Mouse (Mus musculus): Measurements from ENCODE around the gene Mapk10.

DNA sequence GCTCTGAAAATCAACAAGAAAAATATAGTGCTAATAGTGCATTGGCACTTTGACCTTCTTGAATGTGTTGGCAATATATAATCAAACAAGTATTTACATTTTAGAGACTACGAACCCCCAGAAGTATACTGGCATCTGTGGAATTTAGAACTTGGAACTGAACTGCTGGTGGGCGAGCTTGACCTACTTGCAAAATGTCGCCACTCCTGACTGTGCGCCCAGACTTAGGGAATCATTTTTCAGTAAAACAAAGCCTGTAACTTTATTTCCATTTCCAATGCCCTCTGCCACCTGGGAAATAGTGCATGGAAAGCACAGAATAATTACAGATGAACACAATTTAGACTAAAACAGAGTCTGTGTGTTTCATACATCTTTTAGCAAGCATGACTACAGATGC is 163.1 kb downstream of the Mapk10 start:
- TF ChIP-seq CTCF (IDR thresholded peaks at IDR 0.05; ENCODE audit: extremely low read depth, insufficient read length, insufficient replicate concordance, low read depth, low read length): no peak
- TF ChIP-seq POLR2A (IDR thresholded peaks at IDR 0.05; ENCODE audit: low read depth, low read length): no peak

Data from small intestine, adult 2 months (tissue).